Mouse (Mus musculus): ENCODE data around the gene Nes. TPM values are rescaled to one million over a fixed set of nuclear protein-coding genes. Genes with fewer than 3 reads are reported as not detected.
A peak's percentile ranks its signal among the peaks of the same experiment; 100 is the strongest.

Gene Nes
- polyA plus RNA-seq, 1 experiment from 2014 or later, result 26.6 TPM

GRCm38 (mm10) chr3:87986868-87987267 is 16.0 kb downstream of the Nes start:
- Histone ChIP-seq H3K4me3 (peak overlapping the region; percentile 41), H3K27me3 (peaks cover 41% of the 10 kb centered on the region), H3K4me1 (peaks cover 61% of the 10 kb centered on the region), H3K9ac (peak overlapping the region; percentile 35; the same call in 1 of the 2 replicates), H3K9me3 (no peaks in the 10 kb centered on the region), H3K4me2 (peak overlapping the region; percentile 84), H3K36me3 (no peaks in the 10 kb centered on the region), H3K27ac (peak overlapping the region; percentile 33; the same call in 1 of the 2 replicates)
- WGBS, result under 1% methylated on average over 17 of the region's 17 CpGs
- ATAC-seq (ENCODE audit: insufficient number of reproducible peaks, low FRiP score, low TSS enrichment, low read depth), result peak; percentile 69

- Histone ChIP-seq H3K4me1 (peaks cover 53% of the 10 kb centered on the region), H3K27me3 (peaks cover 49% of the 10 kb centered on the region), H3K4me3 (peak overlapping the region; percentile 41), H3K9me3 (no peaks in the 10 kb centered on the region), H3K9ac (peak overlapping the region; percentile 35; the same call in 1 of the 2 replicates), H3K4me2 (peak overlapping the region; percentile 84), H3K36me3 (no peaks in the 10 kb centered on the region), H3K27ac (peak overlapping the region; percentile 33; the same call in 1 of the 2 replicates)
- under 1% methylated on average over 15 of the region's 15 CpGs for WGBS
- no peak for ATAC-seq (ENCODE audit: insufficient number of reproducible peaks, low FRiP score, low TSS enrichment, low read depth)
These were observed 16.8 kb downstream of the Nes start for GRCm38 (mm10) chr3:87987633-87988032.

- H3K4me1 ChIP-seq, result peaks cover 49% of the 10 kb centered on the region
- H3K4me3 ChIP-seq, result peak overlapping the region; percentile 41
- no peak for ATAC-seq (ENCODE audit: insufficient number of reproducible peaks, low FRiP score, low TSS enrichment, low read depth)
- H3K9ac ChIP-seq, result 0 out of 2 replicates have a peak overlapping the region, but pooled peaks have one; percentile 35
- no peaks in the 10 kb centered on the region for H3K36me3 ChIP-seq
- H3K27me3 ChIP-seq, result peaks cover 53% of the 10 kb centered on the region
- no peak overlapping the region for H3K27ac ChIP-seq
- peak overlapping the region; percentile 84 for H3K4me2 ChIP-seq
- H3K9me3 ChIP-seq, result no peaks in the 10 kb centered on the region
- 4% methylated on average over 15 of the region's 15 CpGs for WGBS
These were observed 17.2 kb downstream of the Nes start for GRCm38 (mm10) chr3:87988068-87988467.

GRCm38 (mm10) chr3:87989935-87990334 is 19.1 kb downstream of the Nes start:
- H3K27me3 ChIP-seq, result peaks cover 72% of the 10 kb centered on the region
- no peak overlapping the region for H3K27ac ChIP-seq
- H3K9ac ChIP-seq, result no peak overlapping the region
- no peak overlapping the region for H3K4me2 ChIP-seq
- no peaks in the 10 kb centered on the region for H3K9me3 ChIP-seq
- no peaks in the 10 kb centered on the region for H3K36me3 ChIP-seq
- H3K4me3 ChIP-seq, result no peak overlapping the region
- no peak for ATAC-seq (ENCODE audit: insufficient number of reproducible peaks, low FRiP score, low TSS enrichment, low read depth)
- peaks cover 33% of the 10 kb centered on the region for H3K4me1 ChIP-seq
- WGBS, result 19% methylated on average over 10 of the region's 10 CpGs

- peaks cover 98% of the 10 kb centered on the region for H3K27me3 ChIP-seq
- WGBS, result 2% methylated on average over 5 of the region's 6 CpGs
- H3K27ac ChIP-seq, result no peak overlapping the region
- no peak for ATAC-seq (ENCODE audit: insufficient number of reproducible peaks, low FRiP score, low TSS enrichment, low read depth)
- H3K36me3 ChIP-seq, result no peaks in the 10 kb centered on the region
- no peak overlapping the region for H3K9ac ChIP-seq
- no peak overlapping the region for H3K4me2 ChIP-seq
- H3K4me1 ChIP-seq, result peaks cover 13% of the 10 kb centered on the region
- no peaks in the 10 kb centered on the region for H3K9me3 ChIP-seq
- no peak overlapping the region for H3K4me3 ChIP-seq
These were observed 22.6 kb downstream of the Nes start for GRCm38 (mm10) chr3:87993436-87993835.

- H3K9me3 ChIP-seq, result no peaks in the 10 kb centered on the region
- no peak overlapping the region for H3K4me3 ChIP-seq
- WGBS, result 28% methylated on average over 11 of the region's 11 CpGs
- H3K4me2 ChIP-seq, result no peak overlapping the region
- no peak overlapping the region for H3K27ac ChIP-seq
- H3K36me3 ChIP-seq, result no peaks in the 10 kb centered on the region
- H3K27me3 ChIP-seq, result peaks cover 98% of the 10 kb centered on the region
- H3K9ac ChIP-seq, result no peak overlapping the region
- H3K4me1 ChIP-seq, result peaks cover 24% of the 10 kb centered on the region
- no peak for ATAC-seq (ENCODE audit: insufficient number of reproducible peaks, low FRiP score, low TSS enrichment, low read depth)
These were observed 24.5 kb downstream of the Nes start for GRCm38 (mm10) chr3:87995331-87995730.

- ATAC-seq (ENCODE audit: insufficient number of reproducible peaks, low FRiP score, low TSS enrichment, low read depth), result no peak
- no peak overlapping the region for H3K9ac ChIP-seq
- H3K4me2 ChIP-seq, result no peak overlapping the region; the same call in 1 of the 2 replicates
- 2% methylated on average over 15 of the region's 15 CpGs for WGBS
- no peaks in the 10 kb centered on the region for H3K36me3 ChIP-seq
- no peak overlapping the region for H3K27ac ChIP-seq
- peaks cover 29% of the 10 kb centered on the region for H3K4me1 ChIP-seq
- peak overlapping the region; percentile 32; the same call in 1 of the 2 replicates for H3K4me3 ChIP-seq
- peaks cover 97% of the 10 kb centered on the region for H3K27me3 ChIP-seq
- no peaks in the 10 kb centered on the region for H3K9me3 ChIP-seq
These were observed 25.5 kb downstream of the Nes start for GRCm38 (mm10) chr3:87996401-87996800.

- no peak overlapping the region for H3K9ac ChIP-seq
- H3K27ac ChIP-seq, result no peak overlapping the region
- WGBS, result under 1% methylated on average over 49 of the region's 49 CpGs
- H3K4me1 ChIP-seq, result peaks cover 29% of the 10 kb centered on the region
- no peak for ATAC-seq (ENCODE audit: insufficient number of reproducible peaks, low FRiP score, low TSS enrichment, low read depth)
- peak overlapping the region; percentile 41 for H3K4me2 ChIP-seq
- no peaks in the 10 kb centered on the region for H3K36me3 ChIP-seq
- H3K9me3 ChIP-seq, result no peaks in the 10 kb centered on the region
- H3K27me3 ChIP-seq, result peaks cover 99% of the 10 kb centered on the region
- H3K4me3 ChIP-seq, result peak overlapping the region; percentile 32
These were observed 26.2 kb downstream of the Nes start for GRCm38 (mm10) chr3:87996971-87997614.

GRCm38 (mm10) chr3:87998747-87999146 is 27.9 kb downstream of the Nes start:
- Histone ChIP-seq H3K4me3 (no peak overlapping the region), H3K4me2 (no peak overlapping the region), H3K9me3 (no peaks in the 10 kb centered on the region), H3K36me3 (no peaks in the 10 kb centered on the region), H3K4me1 (peaks cover 36% of the 10 kb centered on the region), H3K9ac (no peak overlapping the region), H3K27ac (no peak overlapping the region), H3K27me3 (peaks cover 99% of the 10 kb centered on the region)
- no peak for ATAC-seq (ENCODE audit: insufficient number of reproducible peaks, low FRiP score, low TSS enrichment, low read depth)
- WGBS, result 7% methylated on average over 6 of the region's 7 CpGs

- peak overlapping the region; percentile 41 for H3K4me3 ChIP-seq
- H3K4me1 ChIP-seq, result peaks cover 36% of the 10 kb centered on the region
- no peak for ATAC-seq (ENCODE audit: insufficient number of reproducible peaks, low FRiP score, low TSS enrichment, low read depth)
- WGBS, result 1% methylated on average over 38 of the region's 38 CpGs
- H3K9me3 ChIP-seq, result no peaks in the 10 kb centered on the region
- H3K9ac ChIP-seq, result peak overlapping the region; percentile 4; the same call in 1 of the 2 replicates
- no peak overlapping the region for H3K27ac ChIP-seq
- H3K36me3 ChIP-seq, result no peaks in the 10 kb centered on the region
- peak overlapping the region; percentile 78 for H3K4me2 ChIP-seq
- H3K27me3 ChIP-seq, result peaks cover 99% of the 10 kb centered on the region
These were observed 28.5 kb downstream of the Nes start for GRCm38 (mm10) chr3:87999243-87999895.

GRCm38 (mm10) chr3:88000181-88000580 is 29.3 kb downstream of the Nes start, which contains the start of gene Bcan:
Bcan (minus strand) TSS chr3:88000230.
- H3K27me3 ChIP-seq, result peaks cover 99% of the 10 kb centered on the region
- WGBS, result under 1% methylated on average over 39 of the region's 39 CpGs
- no peaks in the 10 kb centered on the region for H3K36me3 ChIP-seq
- peak within 1 kb of the TSS; percentile 41 for H3K4me3 ChIP-seq
- peaks cover 36% of the 10 kb centered on the region for H3K4me1 ChIP-seq
- H3K27ac ChIP-seq, result no peak within 1 kb of the TSS
- no peak for ATAC-seq (ENCODE audit: insufficient number of reproducible peaks, low FRiP score, low TSS enrichment, low read depth)
- no peaks in the 10 kb centered on the region for H3K9me3 ChIP-seq
- H3K4me2 ChIP-seq, result peak within 1 kb of the TSS; percentile 78
- peak within 1 kb of the TSS; percentile 4 for H3K9ac ChIP-seq
